In the genomic region with DNA sequence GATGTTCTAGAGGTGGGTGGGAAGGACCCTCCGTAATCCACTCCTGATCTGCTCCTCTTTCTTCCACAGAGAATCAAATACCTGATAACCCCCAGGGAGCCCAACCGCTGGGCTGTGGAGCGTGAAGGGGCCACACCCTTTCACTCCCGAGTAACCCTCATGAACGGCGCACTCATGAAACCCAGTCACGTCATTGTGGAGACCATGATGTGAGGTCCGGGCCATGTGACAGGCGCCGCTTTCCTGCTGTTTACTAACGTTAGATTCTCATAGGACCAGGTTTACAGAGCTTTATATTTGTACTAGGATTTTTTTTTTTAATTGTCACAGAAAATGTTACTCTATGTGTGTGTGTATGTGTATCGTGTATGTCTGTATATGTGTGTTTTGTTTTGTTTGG, we compare ENCODE assay signal across 22 mouse cellular contexts.
DNase-seq lines count a peak whose midpoint lies in the region; ATAC-seq and TF ChIP-seq lines count a peak whose summit lies in the region.
"Had no signal": no experiment of that assay in that cellular context is flagged by ENCODE, and none has a peak within 500 bp of the region (broad histone marks: within the 10 kb centered on the region; RNA-seq: fewer than 3 reads in every experiment).

No protein-coding gene starts in this region.

- TF ChIP-seq EP300 in liver, postnatal 0 days (IDR thresholded peaks at IDR 0.05; ENCODE audit: low read depth): no peak

- TF ChIP-seq POLR2A in kidney, adult 2 months (IDR thresholded peaks at IDR 0.05; ENCODE audit: low read depth, low read length): no peak
- TF ChIP-seq POLR2A in cerebellum, adult 2 months (IDR thresholded peaks at IDR 0.05; ENCODE audit: borderline replicate concordance, insufficient read depth, low read length): no peak

- H3K4me3 ChIP-seq in embryonic facial prominence, embryonic 15.5 days (replicated peaks): no peak overlapping the region
- no peak overlapping the region for H3K4me3 ChIP-seq in embryonic facial prominence, embryonic 10.5 days
- H3K4me3 ChIP-seq in kidney, adult 2 months (ENCODE audit: insufficient read depth, low read depth, low read length): no peak overlapping the region
- no peak overlapping the region for H3K4me3 ChIP-seq in liver, postnatal 0 days (ENCODE audit: low read depth, low read length)
- no peak overlapping the region for H3K4me3 ChIP-seq in liver, embryonic 11.5 days (ENCODE audit: low read depth, low read length)
- no peak overlapping the region for H3K4me3 ChIP-seq in cerebellum, adult 2 months (replicated peaks; ENCODE audit: insufficient read depth, low read depth, low read length)
- H3K4me3 ChIP-seq: embryonic facial prominence, embryonic 13.5 days; forebrain, embryonic 13.5 days; heart, embryonic 13.5 days; hindbrain, embryonic 13.5 days had no signal

- peaks cover 55% of the 10 kb centered on the region for H3K36me3 ChIP-seq in embryonic facial prominence, embryonic 15.5 days
- H3K36me3 ChIP-seq in embryonic facial prominence, embryonic 10.5 days (replicated peaks): peaks cover 88% of the 10 kb centered on the region
- H3K36me3 ChIP-seq in kidney, adult 2 months (ENCODE audit: control insufficient read depth, insufficient read depth, low read length): peaks cover 6% of the 10 kb centered on the region; the same call in 1 of the 2 replicates
- peaks cover 52% of the 10 kb centered on the region for H3K36me3 ChIP-seq in liver, postnatal 0 days (replicated peaks; ENCODE audit: insufficient read depth, low read length)
- H3K36me3 ChIP-seq in liver, embryonic 11.5 days (ENCODE audit: control insufficient read depth, insufficient read depth, low read length): peaks cover 10% of the 10 kb centered on the region
- peaks cover 10% of the 10 kb centered on the region for H3K36me3 ChIP-seq in splenic B cell, adult 2 months (ENCODE audit: control insufficient read depth, insufficient read depth, low read length, poor library complexity, severe bottlenecking)

- no peak overlapping the region for H3K9ac ChIP-seq in embryonic facial prominence, embryonic 15.5 days
- no peak overlapping the region for H3K9ac ChIP-seq in liver, postnatal 0 days (replicated peaks)
- no peak overlapping the region for H3K9ac ChIP-seq in liver, embryonic 11.5 days (ENCODE audit: low read depth, low read length)
- H3K9ac ChIP-seq: forebrain, postnatal 0 days; heart, embryonic 13.5 days; hindbrain, embryonic 13.5 days had no signal

- 83% methylated on average over 12 of the region's 12 CpGs for WGBS in embryonic facial prominence, embryonic 15.5 days
- WGBS in embryonic facial prominence, embryonic 10.5 days: 90% methylated on average over 12 of the region's 12 CpGs
- 74% methylated on average over 12 of the region's 12 CpGs for WGBS in kidney, adult 2 months
- 82% methylated on average over 12 of the region's 12 CpGs for WGBS in liver, postnatal 0 days (ENCODE audit: insufficient replicate concordance)
- WGBS in liver, embryonic 11.5 days: 86% methylated on average over 12 of the region's 12 CpGs
- WGBS in cerebellum, adult 2 months: 85% methylated on average over 12 of the region's 12 CpGs

- no peak overlapping the region for H3K4me2 ChIP-seq in embryonic facial prominence, embryonic 15.5 days (replicated peaks)
- H3K4me2 ChIP-seq in liver, postnatal 0 days (ENCODE audit: low read depth, low read length): no peak overlapping the region
- H3K4me2 ChIP-seq in liver, embryonic 11.5 days: no peak overlapping the region
- H3K4me2 ChIP-seq: embryonic facial prominence, embryonic 13.5 days; forebrain, embryonic 13.5 days; heart, embryonic 13.5 days; hindbrain, embryonic 13.5 days had no signal

- no peaks in the 10 kb centered on the region for H3K27me3 ChIP-seq in embryonic facial prominence, embryonic 15.5 days
- H3K27me3 ChIP-seq in embryonic facial prominence, embryonic 10.5 days (replicated peaks; ENCODE audit: low read depth, poor library complexity, severe bottlenecking): no peaks in the 10 kb centered on the region
- H3K27me3 ChIP-seq in kidney, adult 2 months (replicated peaks; ENCODE audit: control insufficient read depth, insufficient read depth, low read length): no peaks in the 10 kb centered on the region
- H3K27me3 ChIP-seq in liver, postnatal 0 days (ENCODE audit: insufficient read depth, low read length): no peaks in the 10 kb centered on the region
- no peaks in the 10 kb centered on the region for H3K27me3 ChIP-seq in liver, embryonic 11.5 days (replicated peaks; ENCODE audit: control insufficient read depth, insufficient read depth, low read length)
- no peaks in the 10 kb centered on the region for H3K27me3 ChIP-seq in splenic B cell, adult 2 months (ENCODE audit: control insufficient read depth, insufficient read depth, low read length, poor library complexity, severe bottlenecking)
- no peaks in the 10 kb centered on the region for H3K27me3 ChIP-seq in cerebellum, adult 2 months (ENCODE audit: control insufficient read depth, insufficient read depth, low read length)
- H3K27me3 ChIP-seq: embryonic facial prominence, embryonic 13.5 days; forebrain, embryonic 13.5 days; heart, embryonic 13.5 days; hindbrain, embryonic 13.5 days had no signal

- no peak for DNase-seq in embryonic facial prominence, embryonic 10.5 days (ENCODE audit: low spot score)
- DNase-seq in kidney, adult 2 months: peak; percentile 14
- DNase-seq in kidney, postnatal 36 days: no peak
- DNase-seq in liver, postnatal 0 days: no peak
- no peak for DNase-seq in liver, embryonic 11.5 days (ENCODE audit: low spot score)
- peak; percentile 30 for DNase-seq in splenic B cell, adult 2 months (ENCODE audit: low read depth, low spot score)
- DNase-seq in cerebellum, adult 2 months: no peak
- DNase-seq: adrenal gland, adult 2 months; adrenal gland, postnatal 25 days; B cell, adult 2 months; cerebellum, adult 18-20 months; cerebellum, postnatal 14 days; forebrain, postnatal 0 days; gastrocnemius, postnatal 25 days; heart, postnatal 10 days had no signal

- peak overlapping the region; percentile 71; the same call in 1 of the 2 replicates for H3K27ac ChIP-seq in embryonic facial prominence, embryonic 15.5 days (replicated peaks)
- H3K27ac ChIP-seq in embryonic facial prominence, embryonic 10.5 days (replicated peaks): no peak overlapping the region
- H3K27ac ChIP-seq in kidney, adult 2 months (ENCODE audit: insufficient read depth, low read depth, low read length): no peak overlapping the region
- peak overlapping the region; percentile 22; the same call in 1 of the 2 replicates for H3K27ac ChIP-seq in liver, postnatal 0 days (ENCODE audit: low read depth)
- H3K27ac ChIP-seq in liver, embryonic 11.5 days (ENCODE audit: low read depth, low read length): no peak overlapping the region
- no peak overlapping the region for H3K27ac ChIP-seq in cerebellum, adult 2 months (ENCODE audit: insufficient read depth, low read length)
- H3K27ac ChIP-seq: hindbrain, postnatal 0 days had no signal

- ATAC-seq in embryonic facial prominence, embryonic 15.5 days (ENCODE audit: insufficient number of reproducible peaks, low FRiP score, low TSS enrichment, low read depth): no peak
- no peak for ATAC-seq in liver, postnatal 0 days
- no peak for ATAC-seq in liver, embryonic 11.5 days (replicated peaks; ENCODE audit: low FRiP score)
- ATAC-seq: CD4-positive, CD25-positive, alpha-beta regulatory T cell, adult 4 months; forebrain, embryonic 13.5 days; forebrain, postnatal 0 days; hindbrain, postnatal 0 days had no signal

- H3K9me3 ChIP-seq in embryonic facial prominence, embryonic 15.5 days (replicated peaks): no peaks in the 10 kb centered on the region
- no peaks in the 10 kb centered on the region for H3K9me3 ChIP-seq in embryonic facial prominence, embryonic 10.5 days
- no peaks in the 10 kb centered on the region for H3K9me3 ChIP-seq in liver, postnatal 0 days (ENCODE audit: low read length)
- no peaks in the 10 kb centered on the region for H3K9me3 ChIP-seq in liver, embryonic 11.5 days (ENCODE audit: control insufficient read depth, low read length)
- H3K9me3 ChIP-seq: embryonic facial prominence, embryonic 13.5 days; forebrain, embryonic 13.5 days; heart, embryonic 13.5 days; hindbrain, embryonic 13.5 days had no signal

- H3K4me1 ChIP-seq in embryonic facial prominence, embryonic 15.5 days: peaks cover 18% of the 10 kb centered on the region
- 0 out of 2 replicates have a peak, but pooled peaks cover 9% of the 10 kb centered on the region for H3K4me1 ChIP-seq in embryonic facial prominence, embryonic 10.5 days
- peaks cover 24% of the 10 kb centered on the region for H3K4me1 ChIP-seq in kidney, adult 2 months (ENCODE audit: control insufficient read depth, insufficient read depth, low read length)
- 0 out of 2 replicates have a peak, but pooled peaks cover 2% of the 10 kb centered on the region for H3K4me1 ChIP-seq in liver, postnatal 0 days (ENCODE audit: insufficient read depth)
- no peaks in the 10 kb centered on the region for H3K4me1 ChIP-seq in liver, embryonic 11.5 days (replicated peaks; ENCODE audit: control insufficient read depth, insufficient read depth, low read length)
- no peaks in the 10 kb centered on the region for H3K4me1 ChIP-seq in cerebellum, adult 2 months (ENCODE audit: control insufficient read depth, insufficient read depth, low read length)

- no peak for TF ChIP-seq CTCF in kidney, adult 2 months (conservative IDR thresholded peaks at IDR 0.05; ENCODE audit: insufficient read depth, insufficient read length, low read depth, low read length)
- no peak for TF ChIP-seq CTCF in liver, postnatal 0 days (IDR thresholded peaks at IDR 0.05; ENCODE audit: low read depth)
- TF ChIP-seq CTCF in cerebellum, adult 2 months (IDR thresholded peaks at IDR 0.05; ENCODE audit: borderline replicate concordance, insufficient read depth, low read depth, low read length): no peak

Comparison
In these comparisons a context has a peak if more than half of its experiments do, and no peak if none do; other contexts are left out.
1. H3K27ac ChIP-seq: peak in embryonic facial prominence, embryonic 15.5 days (single experiment) and liver, postnatal 0 days (single experiment); none in embryonic facial prominence, embryonic 10.5 days (single experiment), kidney, adult 2 months (single experiment), liver, embryonic 11.5 days (single experiment) and cerebellum, adult 2 months (single experiment).
2. DNase-seq: peak in kidney, adult 2 months (single experiment) and splenic B cell, adult 2 months (single experiment); none in embryonic facial prominence, embryonic 10.5 days (single experiment), kidney, postnatal 36 days (0 of 2), liver, postnatal 0 days (single experiment), liver, embryonic 11.5 days (single experiment) and cerebellum, adult 2 months (0 of 2).